Mouse (Mus musculus): ENCODE data around the gene Ube2o.
"Not testable (repeated sequence)": the region's sequence is repeated elsewhere in the genome, so short reads cannot be mapped to it uniquely, and the experiment has no call there.

Ube2o gene

GRCm38 (mm10) chr11:116513531-116514038 is 67.7 kb downstream of the Ube2o start:
- in situ Hi-C loops (cut with MboI, MseI): no loop called here

DNA sequence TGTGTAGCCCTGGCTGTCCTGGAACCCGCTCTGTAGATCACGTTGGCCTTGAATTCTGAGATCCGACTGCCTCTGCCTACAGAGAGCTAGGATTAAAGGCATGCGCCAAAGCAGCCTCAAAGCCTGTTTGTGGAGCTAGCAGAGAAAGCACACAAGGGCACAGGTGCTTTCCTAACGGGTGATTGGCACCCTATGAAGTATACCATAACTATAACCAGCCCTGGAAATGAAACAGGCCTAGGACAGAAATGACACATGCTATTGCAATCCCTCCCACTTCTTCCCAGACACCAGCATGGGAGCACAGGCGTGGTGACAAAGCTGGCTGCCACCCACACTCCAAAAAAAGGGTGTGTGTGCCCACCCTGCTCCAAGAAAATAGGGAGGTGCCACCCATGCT is 68.3 kb downstream of the Ube2o start:
- in situ Hi-C loops (cut with MboI, MseI): no loop called here

DNA sequence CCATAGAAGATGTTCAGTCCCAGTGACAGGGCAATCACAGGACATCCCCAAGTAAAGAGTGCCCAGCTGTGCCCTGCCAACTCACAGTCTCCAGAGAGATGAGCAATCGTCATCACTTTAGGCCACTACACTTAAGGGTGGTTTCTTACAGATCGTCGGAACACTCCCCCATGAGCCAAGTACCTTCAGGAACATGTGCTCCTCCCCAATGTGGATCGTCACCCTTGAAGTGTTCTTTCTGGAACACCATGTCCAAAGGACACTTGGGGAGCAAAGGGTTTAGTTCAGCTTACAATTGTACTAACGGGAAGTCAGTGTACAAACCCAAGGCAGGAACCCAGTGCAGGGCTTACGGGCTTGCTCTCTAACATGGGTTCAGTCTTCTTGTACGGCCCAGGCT is 69.1 kb downstream of the Ube2o start:
- in situ Hi-C loops (cut with MboI, MseI): no loop called here

- in situ Hi-C loops (cut with MboI, MseI): no loop called here
These were observed 69.9 kb downstream of the Ube2o start for GRCm38 (mm10) chr11:116511301-116511868.

GRCm38 (mm10) chr11:116508689-116509088 is 72.6 kb downstream of the Ube2o start:
- in situ Hi-C loops (cut with MboI, MseI): no loop called here

- in situ Hi-C loops (cut with MboI, MseI): no loop called here
These were observed 74.9 kb downstream of the Ube2o start for GRCm38 (mm10) chr11:116506151-116506875.

GRCm38 (mm10) chr11:116505573-116505972 is 75.7 kb downstream of the Ube2o start:
- in situ Hi-C loops (cut with MboI, MseI): no loop called here

- in situ Hi-C loops (cut with MboI, MseI): no loop called here
These were observed 76.7 kb downstream of the Ube2o start for GRCm38 (mm10) chr11:116504516-116504915.

DNA sequence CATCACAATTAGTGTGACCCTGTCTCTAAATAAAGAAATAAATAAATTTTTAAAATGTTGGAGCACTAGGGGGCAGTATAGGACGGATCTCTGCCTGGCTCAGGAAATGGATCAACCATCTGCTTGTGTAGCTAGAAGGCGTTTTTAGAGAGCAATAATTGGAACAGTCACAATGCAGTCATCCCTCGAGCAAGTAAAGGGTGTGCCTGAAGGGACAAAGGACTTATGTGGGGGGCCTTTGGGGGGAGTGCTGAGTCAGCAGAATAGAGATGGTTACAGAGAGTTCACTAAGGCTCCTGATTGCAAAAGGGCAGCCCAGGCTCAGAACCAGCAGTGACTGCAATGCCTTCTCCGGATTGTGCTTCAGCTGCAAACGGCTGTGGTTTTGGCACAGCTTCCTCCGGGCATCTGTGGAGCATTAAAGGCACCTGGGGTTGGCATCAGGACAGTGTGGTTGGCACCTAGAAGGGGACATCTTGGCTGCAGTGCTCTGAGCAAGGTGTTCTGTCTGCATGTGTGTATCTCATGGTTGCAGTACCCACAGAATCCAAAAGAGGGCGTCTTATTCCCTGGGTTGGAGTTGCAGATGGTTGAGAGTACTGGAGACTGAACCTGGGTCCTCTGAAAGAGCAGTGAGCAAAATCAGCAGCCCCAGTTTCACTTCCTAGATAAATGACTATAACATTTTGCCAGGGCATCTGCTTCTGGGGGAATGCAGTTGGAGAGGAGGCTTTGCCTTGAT is 80.1 kb downstream of the Ube2o start:
- in situ Hi-C loops (cut with MboI, MseI): no loop called here

DNA sequence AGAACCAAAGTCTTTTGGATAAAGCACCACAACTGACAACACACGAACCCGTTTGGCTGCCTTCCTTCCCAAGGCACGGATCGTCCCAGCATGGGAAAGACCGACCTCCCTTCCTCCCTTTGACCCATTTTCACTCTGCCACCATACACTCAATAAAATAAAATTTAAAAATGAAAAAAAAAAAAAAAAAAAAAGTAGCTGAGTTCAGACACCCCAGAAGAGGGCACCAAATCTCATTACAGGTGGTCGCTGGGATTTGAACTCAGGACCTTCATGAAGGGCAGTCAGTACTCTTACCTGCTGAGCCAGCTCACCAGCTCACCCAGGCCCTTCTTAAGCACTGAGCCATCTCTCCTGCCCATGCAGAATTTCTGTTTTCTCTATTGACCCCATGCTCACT is 82.2 kb downstream of the Ube2o start:
- in situ Hi-C loops (cut with MboI, MseI): no loop called here

DNA sequence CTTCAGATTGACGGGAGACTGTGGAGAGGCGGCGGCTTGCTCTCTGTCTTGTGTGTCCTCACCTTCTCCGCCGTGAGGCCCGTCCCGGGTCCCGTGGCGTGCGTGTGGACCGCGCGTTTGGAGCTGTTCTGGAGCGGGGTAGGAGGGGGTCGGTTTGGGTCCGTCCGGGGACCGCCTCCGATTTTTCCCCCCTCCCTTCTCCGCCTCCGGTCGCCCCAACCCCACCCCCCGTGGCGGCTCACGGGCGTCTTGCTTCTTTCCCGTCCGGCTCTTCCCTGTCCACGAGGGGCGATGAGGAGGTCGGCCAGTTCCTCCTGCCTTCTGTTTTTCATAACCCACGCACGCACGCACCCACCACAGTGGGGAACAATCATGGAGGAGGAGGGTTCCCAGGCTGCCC is 82.7 kb downstream of the Ube2o start:
- in situ Hi-C loops (cut with MboI, MseI): no loop called here

GRCm38 (mm10) chr11:116497313-116497712 is 83.9 kb downstream of the Ube2o start:
- in situ Hi-C loops (cut with MboI, MseI): no loop called here

GRCm38 (mm10) chr11:116494474-116495174 is 86.6 kb downstream of the Ube2o start:
- in situ Hi-C loops (cut with MboI, MseI): no loop called here

DNA sequence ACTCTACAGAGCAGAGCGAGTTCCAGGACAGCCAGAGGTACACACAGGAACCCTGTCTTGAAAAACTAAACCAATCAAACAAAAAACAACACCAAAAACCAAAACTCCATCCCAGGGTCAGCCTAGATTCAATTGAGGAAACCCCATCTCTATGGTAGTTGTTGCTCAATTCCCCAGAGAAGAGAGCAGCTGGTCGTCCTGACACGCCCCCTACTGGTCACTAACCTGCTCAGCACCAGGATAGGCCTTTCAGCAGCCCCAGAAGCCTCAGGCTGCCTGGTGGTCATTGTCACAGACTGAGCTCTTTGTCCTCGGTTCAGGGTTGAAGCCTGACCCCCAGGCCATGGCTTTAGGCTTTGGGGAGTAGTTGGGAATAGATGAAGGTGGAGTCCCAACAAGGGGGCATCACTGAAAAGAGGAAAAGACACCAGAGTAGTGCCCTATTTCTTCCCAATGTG is 87.4 kb downstream of the Ube2o start, which contains the start of gene Prpsap1:
TSS of gene Prpsap1 (minus strand) at position 408 of the 458 bp plus-strand sequence.
- in situ Hi-C loops (cut with MboI, MseI): no loop called here

GRCm38 (mm10) chr11:116493191-116493590 is 88.1 kb downstream of the Ube2o start:
- in situ Hi-C loops (cut with MboI, MseI): no loop called here

- in situ Hi-C loops (cut with MboI, MseI): not testable (repeated sequence)
These were observed 88.7 kb downstream of the Ube2o start for GRCm38 (mm10) chr11:116492507-116492906.

DNA sequence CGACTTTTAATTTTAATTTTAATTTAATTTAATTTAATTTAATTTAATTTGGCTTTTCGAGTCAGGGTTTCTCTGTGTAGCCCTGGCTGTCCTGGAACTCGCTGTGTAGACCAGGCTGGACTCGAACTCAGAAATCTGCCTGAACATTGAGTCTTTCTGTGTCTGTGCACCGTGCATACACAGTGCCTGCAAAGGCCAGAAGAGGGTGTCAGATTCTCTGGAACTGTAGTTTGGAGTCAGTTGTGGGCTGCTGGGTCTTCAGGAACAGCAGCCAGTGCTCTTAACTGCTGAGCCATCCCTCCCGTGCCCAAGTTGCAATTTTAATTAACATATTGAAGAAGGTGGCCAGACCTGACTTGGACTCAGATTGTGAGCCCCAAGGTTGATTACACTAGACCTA is 89.9 kb downstream of the Ube2o start:
- in situ Hi-C loops (cut with MboI, MseI): no loop called here

GRCm38 (mm10) chr11:116490232-116491107 is 90.8 kb downstream of the Ube2o start:
- in situ Hi-C loops (cut with MboI, MseI): no loop called here

DNA sequence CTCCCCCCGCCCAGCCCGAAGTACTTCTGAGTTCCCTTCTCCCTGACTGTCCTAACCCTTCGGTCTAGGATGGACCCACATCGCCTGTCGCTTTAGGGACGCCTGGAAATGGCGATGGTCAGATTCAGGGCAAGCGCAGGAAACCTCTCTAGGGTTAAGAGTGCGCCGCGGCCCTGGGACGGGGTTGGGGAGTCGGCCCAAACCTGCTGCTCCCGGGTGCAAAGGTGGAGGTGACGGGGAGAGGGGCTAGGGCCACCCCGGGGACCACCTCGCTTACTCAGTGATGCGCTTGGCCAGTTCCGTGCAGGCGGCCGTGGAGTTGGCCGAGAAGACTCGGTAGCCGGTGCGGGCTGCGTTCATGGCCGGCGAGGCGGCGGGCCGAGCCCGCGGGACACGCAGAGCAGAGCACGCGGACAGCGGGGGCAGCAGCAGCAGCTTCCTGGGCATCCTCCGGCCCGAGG is 91.4 kb downstream of the Ube2o start:
- in situ Hi-C loops (cut with MboI, MseI): no loop called here

GRCm38 (mm10) chr11:116488693-116489375 is 92.4 kb downstream of the Ube2o start:
- in situ Hi-C loops (cut with MboI, MseI): no loop called here
